Mouse (Mus musculus) gastrocnemius, adult 8-10 months (tissue): ENCODE measurements at regions not wholly inside any gene's neighbourhood (a gene's known extent, or its start where the extent isn't known, plus 50 kb on each side); places are given as distances from the start of the nearest gene placed in this dataset.
"Not testable (repeated sequence)": the region's sequence is repeated elsewhere in the genome, so short reads cannot be mapped to it uniquely, and the experiment has no call there.

Experiments used
- DNase-seq, 2 experiments: peaks; one replicate each; pipeline ENCODE4 v3.0.0; 2022; ENCODE audit warnings: low spot score in 2 of 2

DNA sequence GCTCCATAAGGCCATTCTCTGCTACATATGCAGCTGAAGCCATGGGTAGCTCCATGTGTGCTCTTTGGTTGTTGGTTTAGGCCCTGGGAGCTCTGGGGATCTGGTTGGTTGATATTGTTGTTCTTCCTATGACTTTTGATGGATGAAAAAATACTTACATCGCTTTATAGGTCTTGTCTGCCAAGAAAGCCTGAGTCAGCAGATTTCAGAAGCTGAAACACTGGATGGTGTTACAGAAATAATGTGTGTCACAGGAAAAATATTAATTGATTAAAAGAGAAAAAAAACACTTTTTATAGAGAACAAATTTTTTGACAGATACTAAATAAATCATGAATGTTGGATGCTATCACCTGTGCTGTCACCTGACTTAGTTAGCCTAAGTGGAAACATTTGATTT is 52.4 kb upstream of the Plxna2 start:
- DNase-seq = no peak

- DNase-seq = no peak
Measured at GRCm38 (mm10) chr1:194563946-194564345, 54.1 kb upstream of the Plxna2 start.

DNA sequence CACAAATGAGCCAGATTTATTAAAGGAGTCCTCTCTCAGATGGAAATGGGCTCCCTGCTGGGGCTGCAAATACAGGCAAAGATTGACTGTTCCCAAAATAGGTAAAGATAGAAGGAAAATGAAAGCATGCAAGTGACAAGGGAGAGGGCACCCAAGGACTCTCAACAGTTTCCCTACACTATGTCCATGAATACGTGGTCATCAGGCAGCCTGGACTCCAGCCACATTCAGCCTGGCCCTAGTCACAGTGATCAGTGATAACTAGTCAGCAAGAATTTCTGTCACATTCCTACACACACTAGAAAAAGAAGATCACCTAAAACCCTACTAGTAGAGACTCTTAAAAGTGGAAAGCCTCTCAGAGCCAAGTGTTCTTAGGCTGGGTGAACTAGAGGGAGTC is 56.9 kb upstream of the Plxna2 start:
- DNase-seq = no peak

DNA sequence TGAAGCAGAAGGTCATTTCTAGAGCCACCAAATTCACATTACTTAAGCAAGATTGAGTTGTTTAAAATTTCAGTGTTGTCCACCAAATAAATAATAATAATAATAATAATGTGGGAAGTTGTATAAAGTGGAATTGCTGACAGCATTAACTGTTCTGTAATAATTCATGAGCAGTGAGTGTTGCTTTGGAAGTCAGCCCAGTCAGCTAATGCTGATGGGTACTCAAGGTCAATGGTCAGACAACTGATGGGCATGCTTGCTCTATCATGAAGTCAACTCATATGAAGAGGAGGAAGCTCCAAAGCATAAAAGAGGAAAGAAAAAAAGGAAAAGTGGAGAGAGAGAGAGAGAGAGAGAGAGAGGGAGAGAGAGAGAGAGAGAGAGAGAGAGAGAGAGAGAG is 69.4 kb upstream of the Plxna2 start:
- no peak for DNase-seq

DNA sequence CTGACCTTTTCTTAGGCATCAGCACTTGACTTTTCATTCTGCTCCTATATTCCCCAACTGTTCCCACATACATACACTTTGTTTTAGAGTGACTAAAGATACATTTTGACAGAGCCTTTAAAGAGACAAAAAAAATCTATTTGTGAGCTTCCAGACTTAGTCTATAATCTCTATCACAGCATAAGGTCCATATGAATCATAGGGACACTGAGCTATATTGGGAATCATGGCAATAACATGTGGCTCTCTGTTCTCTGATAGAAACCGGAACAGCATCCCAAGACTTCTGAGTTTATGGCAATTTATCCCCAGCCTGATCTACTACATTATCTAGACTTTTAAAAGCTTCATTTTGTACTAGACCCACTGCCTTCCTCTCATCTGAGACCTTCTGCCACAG is 69.8 kb upstream of the Plxna2 start:
- DNase-seq = no peak

GRCm38 (mm10) chr1:194540923-194541322 is 77.1 kb upstream of the Plxna2 start:
- no peak for DNase-seq

GRCm38 (mm10) chr1:194527342-194528165 is 90.5 kb upstream of the Plxna2 start:
- DNase-seq = no peak

GRCm38 (mm10) chr1:194524976-194525375 is 93.0 kb upstream of the Plxna2 start:
- no peak for DNase-seq

GRCm38 (mm10) chr1:194521216-194521615 is 96.8 kb upstream of the Plxna2 start:
- DNase-seq = no peak

GRCm38 (mm10) chr1:194519509-194520220 is 98.4 kb upstream of the Plxna2 start:
- no peak for DNase-seq

GRCm38 (mm10) chr1:194516136-194516535 is 101.9 kb upstream of the Plxna2 start:
- DNase-seq = no peak

DNA sequence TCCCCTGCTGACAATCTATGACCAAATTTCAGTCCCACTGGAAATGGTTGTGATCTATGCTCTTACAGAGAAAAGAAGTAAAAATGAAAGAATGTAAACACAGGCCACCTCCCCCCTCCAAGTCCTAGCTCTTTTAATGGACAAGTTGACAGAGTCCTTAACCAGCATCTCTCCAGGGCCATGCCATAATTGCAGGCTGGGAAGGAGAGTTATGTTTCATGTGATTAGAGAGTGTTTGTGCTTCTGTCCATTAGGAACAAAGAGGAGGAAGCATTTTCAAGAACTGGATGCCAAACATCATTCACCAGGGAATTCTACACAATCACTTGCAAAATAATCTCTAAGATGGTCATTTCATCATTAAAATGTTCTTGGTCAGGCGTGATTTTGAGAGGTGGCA is 109.7 kb upstream of the Plxna2 start:
- no peak for DNase-seq

DNA sequence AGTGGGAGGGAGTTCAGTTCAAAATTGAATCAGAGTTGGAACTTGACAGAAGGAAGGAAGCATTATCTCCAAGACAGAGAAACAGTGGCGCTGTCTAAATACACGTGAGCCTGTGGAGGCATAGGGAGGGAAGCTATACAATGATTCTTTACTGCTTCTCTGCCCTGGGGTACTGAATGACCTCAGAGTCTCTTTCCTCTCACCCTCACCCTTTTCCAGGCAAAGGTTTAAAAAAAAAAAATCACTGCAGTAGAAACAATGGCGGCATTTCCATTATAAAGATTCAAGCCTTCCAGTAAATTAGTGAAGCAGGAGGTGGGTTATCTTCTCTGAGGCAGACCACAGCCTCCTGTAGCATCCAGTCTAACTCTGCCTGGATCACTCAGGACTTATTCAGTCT is 112.2 kb upstream of the Plxna2 start:
- no peak for DNase-seq

DNA sequence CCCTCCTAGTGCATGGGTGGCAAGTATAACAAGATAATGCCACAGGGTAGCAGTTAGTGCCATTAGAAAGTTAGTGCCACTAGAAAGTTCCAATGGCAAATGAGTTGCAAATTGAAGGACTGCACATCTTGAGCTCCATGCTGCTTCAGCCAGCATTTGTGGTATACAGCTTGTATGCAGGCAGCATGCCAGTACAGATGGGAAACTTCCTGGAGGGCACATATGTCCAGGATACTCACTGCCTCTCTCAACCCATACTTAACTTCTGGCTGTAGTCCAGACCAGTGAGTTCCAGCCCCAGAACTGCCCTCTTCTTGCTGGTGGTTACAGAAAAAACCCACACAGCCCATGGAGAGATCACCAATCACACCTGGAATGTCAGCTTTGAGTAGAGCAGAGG is 113.8 kb upstream of the Plxna2 start:
- DNase-seq = no peak

DNA sequence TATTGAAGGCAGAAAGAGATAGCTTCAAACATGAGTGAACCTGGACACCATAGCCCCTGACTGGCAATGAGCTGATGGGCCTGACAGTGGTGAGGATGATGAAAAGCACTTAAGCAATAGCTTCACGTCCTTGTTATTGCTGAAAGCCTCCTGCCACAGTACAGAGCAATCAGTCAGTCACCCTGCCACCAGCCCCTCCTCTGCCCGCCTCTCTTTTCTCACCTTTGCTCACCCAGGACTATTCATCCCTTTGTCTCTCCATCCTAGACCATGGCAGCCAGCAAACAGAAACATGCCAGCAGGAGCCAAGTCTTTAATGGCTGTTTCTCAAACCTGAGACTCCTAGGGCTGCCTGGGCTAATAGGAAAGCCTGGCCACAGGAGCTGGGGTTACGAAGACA is 114.5 kb upstream of the Plxna2 start:
- DNase-seq = no peak

- DNase-seq = no peak
Measured at GRCm38 (mm10) chr1:194496424-194496823, 121.6 kb upstream of the Plxna2 start.

DNA sequence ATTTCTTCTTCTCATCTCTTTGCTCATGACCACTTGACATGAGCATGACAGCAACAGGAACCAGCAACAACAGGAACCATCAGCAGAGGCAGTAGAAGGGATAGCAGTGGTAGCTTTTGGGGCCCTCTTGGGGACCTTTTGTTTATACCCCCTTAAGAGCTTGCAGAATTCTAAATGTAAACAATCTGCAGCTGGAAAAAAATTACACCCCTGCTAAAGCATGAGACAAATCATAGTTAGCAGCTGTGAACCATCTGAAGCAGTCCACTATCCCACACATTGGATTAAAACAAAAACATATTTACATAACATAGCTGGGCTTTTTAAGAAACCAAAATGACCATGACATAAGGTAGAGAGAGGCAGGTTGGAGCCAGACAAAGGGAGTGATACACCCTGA is 126.9 kb upstream of the Plxna2 start:
- no peak for DNase-seq

DNA sequence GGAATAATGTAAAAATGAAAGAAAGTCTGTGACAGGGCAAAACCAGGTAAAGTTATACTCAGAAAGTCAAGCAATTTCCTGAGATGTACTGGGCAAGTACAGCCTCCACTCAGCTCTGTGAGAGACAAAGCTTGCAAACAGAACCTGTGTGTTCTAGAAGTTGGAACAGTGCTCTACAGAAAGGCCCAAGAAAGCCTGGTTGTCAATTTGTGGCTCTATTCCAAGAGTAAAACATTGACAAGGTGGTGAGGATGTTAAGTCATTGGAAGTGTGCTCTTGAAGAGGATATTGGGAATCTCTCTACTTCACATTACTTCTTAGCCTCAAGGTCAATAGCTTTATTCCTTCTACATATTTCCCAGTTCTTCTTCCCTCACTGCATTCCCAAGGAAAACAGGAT is 129.9 kb upstream of the Plxna2 start:
- DNase-seq = no peak

GRCm38 (mm10) chr1:194482717-194483059 is 135.3 kb upstream of the Plxna2 start:
- DNase-seq = no peak

DNA sequence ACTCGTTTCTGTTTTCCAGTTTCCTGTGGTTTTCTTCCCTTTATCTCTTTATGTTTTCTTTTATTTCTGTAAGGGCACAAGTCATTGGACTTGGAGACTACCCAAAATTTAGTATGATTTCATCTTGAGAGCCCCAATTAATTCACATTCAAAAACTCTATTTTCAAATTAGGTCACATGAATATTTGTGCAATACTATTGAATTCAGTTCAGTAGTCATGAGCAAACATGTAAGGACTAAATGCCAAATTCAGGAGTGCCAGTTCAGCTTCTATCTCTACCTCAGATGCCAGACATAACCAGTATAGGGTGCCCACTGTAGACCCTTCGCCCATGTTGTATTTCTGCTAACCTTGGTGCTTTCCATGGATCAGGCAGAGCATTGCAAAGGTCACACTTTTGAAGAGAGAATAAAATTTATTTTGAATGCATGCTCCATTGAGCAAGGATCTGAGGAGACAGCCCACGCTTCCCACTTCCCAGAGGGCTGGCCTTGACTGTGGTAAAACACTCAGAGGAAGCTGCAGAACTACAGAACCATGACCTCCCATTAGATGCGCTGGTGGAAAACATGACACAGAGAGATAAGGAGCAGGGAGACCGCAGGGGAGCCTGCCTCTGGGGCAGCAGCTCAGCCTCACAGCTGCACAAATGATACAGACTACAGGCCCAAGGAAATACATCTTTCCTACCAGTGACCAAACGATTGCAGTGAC is 135.9 kb upstream of the Plxna2 start:
- DNase-seq = no peak

GRCm38 (mm10) chr1:194471281-194471680 is 146.7 kb upstream of the Plxna2 start:
- DNase-seq = not testable (repeated sequence)

DNA sequence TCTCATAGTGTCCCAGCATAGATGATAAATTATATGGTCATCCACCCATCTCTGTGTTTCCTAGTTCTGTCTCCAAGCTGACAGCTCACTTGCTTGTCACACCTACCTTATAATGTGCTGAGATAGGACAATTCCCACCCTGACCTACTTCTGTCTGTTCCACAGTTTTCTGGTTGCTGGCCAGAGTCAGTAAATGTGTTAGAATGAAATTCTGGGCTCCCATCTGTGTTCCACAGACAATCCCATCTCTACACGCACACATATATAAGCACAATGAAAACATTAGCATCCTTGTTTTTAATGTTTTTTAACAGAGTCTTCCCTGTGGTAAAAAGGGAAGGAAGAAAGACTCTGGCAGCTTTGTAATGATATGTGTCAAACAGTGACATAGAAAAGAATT is 165.5 kb upstream of the Plxna2 start:
- no peak for DNase-seq

GRCm38 (mm10) chr1:194443681-194444080 is 174.3 kb upstream of the Plxna2 start:
- no peak for DNase-seq
